Mouse (Mus musculus) erythroblast, embryonic 14.5 days (primary cell): Measurements from ENCODE around the gene Nrsn2.

Source experiments
- GATA1 ChIP-seq: IDR thresholded peaks from 2 replicates; pipeline ENCODE4 v1.6.1; 2012; ENCODE audit warnings: low read length, inconsistent platforms, mixed read lengths
- TAL1 ChIP-seq: IDR thresholded peaks from 3 replicates; pipeline ENCODE4 v1.6.1; 2012; ENCODE audit warnings: low read length, inconsistent platforms, mixed read lengths

- TF ChIP-seq GATA1 (no peak), TAL1 (no peak)
These were observed 54.2 kb downstream of the Nrsn2 start for GRCm38 (mm10) chr2:152322198-152322597.
